Mouse (Mus musculus) macrophage (primary cell): Measurements from ENCODE around the gene Crebzf. TPM values are rescaled to one million over a fixed set of nuclear protein-coding genes. Genes with fewer than 3 reads are reported as not detected.

ENCODE experiments used
- H3K27ac ChIP-seq: fragments of 350-480 bp; formaldehyde crosslinking; 2 replicates; pipeline ENCODE4 v1.9.0; 2021
- H3K36me3 ChIP-seq: fragments of 350-480 bp; formaldehyde crosslinking; 2 replicates; pipeline ENCODE4 v1.9.0; 2021; ENCODE audit errors: inconsistent target
- H3K4me3 ChIP-seq: fragments of 350-480 bp; formaldehyde crosslinking; 2 replicates; pipeline ENCODE4 v1.9.0; 2021; ENCODE audit errors: inconsistent target
- H3K79me2 ChIP-seq: fragments of 350-480 bp; formaldehyde crosslinking; 2 replicates; pipeline ENCODE4 v1.9.0; 2021; ENCODE audit errors: inconsistent target
- WGBS: methylation state at CpG from one replicate; pipeline ENCODE4 v1.1.7; 2026; ENCODE audit warnings: inconsistent platforms; ENCODE audit not compliant: missing documents; 5-methylcytosine and 5-hydroxymethylcytosine counted together
- polyA plus RNA-seq: library from polyadenylated mRNA; stranded (reverse); fragments of 250-400 nt; gene quantifications from 3 replicates; pipeline ENCODE4 v1.2.4, GENCODE M21; 2018; ENCODE audit warnings: inconsistent platforms

Crebzf gene
- polyA plus RNA-seq, 1 experiment from 2014 or later, result 19.9 TPM

DNA sequence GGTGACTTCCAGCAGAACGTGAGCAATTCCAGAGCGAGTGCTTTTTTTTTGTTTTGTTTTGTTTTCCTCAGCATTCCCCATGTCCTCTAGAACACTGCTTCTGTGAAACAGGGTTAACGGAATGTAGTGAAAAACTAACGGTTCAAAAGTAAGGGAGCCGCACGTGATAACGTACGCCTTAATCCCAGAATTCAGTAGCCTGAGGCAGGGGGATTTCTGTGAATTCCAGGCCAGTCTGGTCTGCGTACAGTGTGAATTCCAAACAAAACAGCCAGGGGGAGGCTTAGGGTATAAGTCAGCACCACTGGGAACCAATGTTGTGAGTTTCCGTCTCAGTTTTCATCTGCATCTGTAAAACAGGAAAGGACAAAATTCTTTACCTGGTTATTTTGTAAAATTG, 15.0 kb downstream of the Crebzf start:
- Histone ChIP-seq H3K27ac (peak overlapping the region; percentile 82), H3K79me2 (peaks cover 37% of the 10 kb centered on the region), H3K4me3 (peak overlapping the region; percentile 83), H3K36me3 (no peaks in the 10 kb centered on the region)
- 4% methylated on average over 10 of the region's 10 CpGs for WGBS

DNA sequence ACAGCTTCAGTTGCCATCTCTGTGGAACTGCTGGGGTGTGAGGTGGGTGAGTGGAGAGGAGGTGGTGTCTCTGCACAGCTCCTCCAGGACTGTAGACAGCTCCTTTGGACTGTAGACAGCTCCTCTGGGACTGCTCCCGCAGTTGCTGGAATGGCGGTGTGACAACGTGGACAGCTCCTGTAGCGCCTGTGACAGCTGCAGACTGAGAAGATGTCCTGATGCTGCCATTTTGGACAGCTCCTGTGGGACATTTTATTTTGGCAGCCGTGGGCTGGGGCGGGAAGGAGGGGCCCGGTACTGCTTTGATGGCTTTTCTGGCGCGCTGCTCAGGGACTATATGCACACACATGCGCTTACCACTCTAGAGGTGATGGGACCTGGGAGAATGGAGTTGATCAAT, 17.8 kb downstream of the Crebzf start:
- no peaks in the 10 kb centered on the region for H3K36me3 ChIP-seq
- H3K4me3 ChIP-seq, result no peak overlapping the region
- WGBS, result 78% methylated on average over 10 of the region's 10 CpGs
- H3K79me2 ChIP-seq, result peaks cover 16% of the 10 kb centered on the region
- no peak overlapping the region for H3K27ac ChIP-seq

DNA sequence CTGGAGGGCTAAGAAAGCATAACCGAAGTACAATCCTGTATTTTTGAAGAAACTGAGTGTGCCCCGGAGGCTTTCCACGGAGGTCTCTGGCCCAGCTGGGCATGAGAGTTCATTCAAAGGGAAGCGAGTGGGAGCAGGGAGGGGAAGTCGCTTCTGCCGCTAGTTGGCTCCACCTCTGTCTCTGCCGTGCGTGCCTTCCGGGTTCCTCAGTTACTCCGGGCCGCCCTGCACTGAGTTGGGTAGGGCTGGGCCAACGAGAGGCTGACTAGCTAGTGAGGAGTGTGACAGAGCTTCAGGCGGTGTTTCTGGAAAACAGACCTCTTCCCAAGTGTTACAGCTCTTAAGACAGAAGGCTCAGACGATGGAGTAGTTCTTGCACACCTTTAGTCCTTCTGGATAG, 18.4 kb downstream of the Crebzf start:
- H3K79me2 ChIP-seq, result peaks cover 10% of the 10 kb centered on the region
- 21% methylated on average over 13 of the region's 14 CpGs for WGBS
- no peak overlapping the region for H3K4me3 ChIP-seq

DNA sequence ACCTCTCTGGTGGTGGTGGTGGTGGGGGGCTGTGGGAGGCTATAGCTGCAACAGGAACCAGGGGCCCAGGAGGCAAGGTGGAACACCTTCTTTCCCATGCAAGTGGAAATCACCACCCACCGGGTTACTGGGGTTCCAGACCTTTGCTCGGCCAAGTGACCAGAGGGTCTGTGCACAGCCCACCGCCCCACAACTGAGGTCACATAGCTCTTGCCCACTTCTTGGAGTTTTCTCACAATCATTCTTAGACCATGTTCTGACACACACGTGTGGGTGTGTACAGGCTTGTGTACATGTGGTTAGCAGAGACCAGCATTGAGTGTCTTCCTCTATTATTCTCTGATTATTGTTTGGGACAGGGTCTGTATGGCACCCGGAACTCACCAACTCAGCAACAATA, 18.9 kb downstream of the Crebzf start:
- Histone ChIP-seq H3K79me2 (peaks cover 5% of the 10 kb centered on the region), H3K4me3 (no peak overlapping the region), H3K27ac (no peak overlapping the region), H3K36me3 (no peaks in the 10 kb centered on the region)
- 100% methylated on average over 2 of the region's 5 CpGs for WGBS

More for the DNA sequence above, 18.4 kb downstream of the Crebzf start:
- no peaks in the 10 kb centered on the region for H3K36me3 ChIP-seq
- no peak overlapping the region for H3K27ac ChIP-seq

DNA sequence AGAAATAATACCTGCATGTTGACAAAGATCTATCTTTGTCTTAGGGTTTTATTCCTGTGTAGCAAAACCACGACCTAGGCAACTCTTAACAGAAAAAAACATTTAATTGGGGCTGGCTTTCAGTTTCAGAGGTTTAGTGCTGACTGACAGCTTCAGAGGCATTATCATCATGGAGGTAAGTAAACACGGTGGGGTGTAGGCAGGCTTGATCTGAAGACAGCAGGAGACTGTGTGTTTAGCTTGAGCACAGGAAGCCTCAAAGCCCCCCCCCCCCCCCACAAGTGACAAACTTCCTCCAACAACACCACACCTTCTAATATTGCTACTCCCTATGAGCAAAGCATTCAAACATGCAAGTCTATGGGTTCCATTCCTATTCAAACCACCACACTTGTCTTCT, 31.0 kb downstream of the Crebzf start:
- peaks cover 42% of the 10 kb centered on the region for H3K79me2 ChIP-seq
- H3K36me3 ChIP-seq, result peaks cover 19% of the 10 kb centered on the region; the same call in 1 of the 2 replicates
- no peak overlapping the region for H3K4me3 ChIP-seq
- no peak overlapping the region for H3K27ac ChIP-seq
- 26% methylated on average over 2 of the region's 2 CpGs for WGBS

DNA sequence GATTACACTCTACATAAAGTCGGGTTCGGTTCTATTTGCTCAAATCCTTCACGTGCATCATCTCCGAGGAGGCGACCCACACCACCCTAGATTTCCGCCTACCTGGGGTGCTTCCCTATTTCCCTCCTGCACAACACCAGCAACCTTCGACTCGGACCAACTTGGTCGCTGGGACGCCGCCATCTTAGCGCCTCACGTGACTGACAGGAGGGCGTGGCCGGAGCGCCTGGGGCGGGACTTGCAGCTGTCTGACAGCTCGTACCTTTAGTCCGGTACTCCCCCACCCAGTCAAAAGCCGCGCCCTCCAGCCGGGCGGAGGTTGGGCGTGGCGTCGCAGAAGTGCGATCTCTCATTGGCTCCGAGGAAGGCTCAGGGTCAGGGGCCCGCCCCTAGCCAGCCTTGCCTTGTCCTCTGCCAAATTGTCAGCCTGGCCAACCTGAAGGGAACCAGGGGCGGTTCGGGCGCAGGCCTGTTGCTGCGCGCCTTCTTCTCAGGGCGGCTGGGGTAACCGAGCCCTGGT, 33.3 kb downstream of the Crebzf start, which contains the start of gene Tmem126b:
TSS of gene Tmem126b (minus strand) at position 209 of the 520 bp plus-strand sequence.
- Histone ChIP-seq H3K4me3 (peak within 1 kb of the TSS; percentile 89), H3K36me3 (peaks cover 3% of the 10 kb centered on the region; the same call in 1 of the 2 replicates), H3K79me2 (peaks cover 42% of the 10 kb centered on the region), H3K27ac (peak within 1 kb of the TSS; percentile 89)
- under 1% methylated on average over 34 of the region's 36 CpGs for WGBS

DNA sequence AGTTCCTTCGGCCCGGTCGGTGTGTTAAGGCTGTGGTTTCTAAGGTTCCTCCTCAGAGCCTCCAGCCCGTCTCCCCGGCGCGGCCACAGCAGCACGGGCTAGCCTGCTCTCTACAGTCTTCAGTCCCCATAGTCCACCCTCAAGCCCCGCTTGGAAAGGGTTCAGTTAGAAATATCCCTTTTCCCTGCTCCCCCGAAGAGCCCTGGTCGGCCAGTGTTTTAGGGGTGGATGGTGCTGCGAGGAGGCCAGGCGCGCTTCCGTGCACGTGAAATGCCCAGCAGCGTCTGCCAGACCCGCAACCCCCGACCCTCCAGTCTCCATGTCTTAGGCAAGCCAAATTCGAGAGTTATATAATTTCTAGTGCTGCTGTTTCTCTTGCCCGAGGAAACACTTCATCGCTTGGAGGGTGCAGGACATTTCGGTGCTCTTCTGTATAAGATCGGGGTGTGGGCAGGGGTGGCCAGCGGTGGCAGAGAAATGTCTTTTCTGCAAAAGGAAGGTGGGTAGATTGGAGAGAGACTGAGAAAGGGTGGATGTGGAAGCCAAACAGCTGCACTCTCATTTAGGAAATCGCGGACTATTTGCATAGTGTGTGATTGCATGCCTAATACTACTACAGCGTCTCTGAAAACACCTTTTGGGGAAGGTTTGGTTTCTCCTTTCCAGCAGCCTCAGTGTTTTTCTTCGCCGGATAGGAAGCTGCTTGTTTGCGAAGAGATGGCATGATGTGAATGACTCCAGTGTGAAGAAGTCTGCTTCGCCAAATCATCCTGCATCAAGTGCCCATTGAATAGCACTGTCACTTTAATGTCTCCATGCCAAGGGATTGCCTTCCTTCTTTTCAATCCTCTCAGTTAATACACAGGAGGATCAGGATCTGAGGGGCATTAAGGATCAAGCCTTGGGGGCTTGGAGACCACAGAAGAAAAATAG, 34.0 kb downstream of the Crebzf start, which contains the start of gene Dlg2:
TSS of gene Dlg2 (plus strand) at position 360 of the 933 bp plus-strand sequence.
- peak within 1 kb of the TSS; percentile 89 for H3K27ac ChIP-seq
- H3K79me2 ChIP-seq, result peaks cover 36% of the 10 kb centered on the region
- H3K36me3 ChIP-seq, result no peaks in the 10 kb centered on the region; the same call in 1 of the 2 replicates
- 2% methylated on average over 32 of the region's 32 CpGs for WGBS
- peak within 1 kb of the TSS; percentile 89 for H3K4me3 ChIP-seq

DNA sequence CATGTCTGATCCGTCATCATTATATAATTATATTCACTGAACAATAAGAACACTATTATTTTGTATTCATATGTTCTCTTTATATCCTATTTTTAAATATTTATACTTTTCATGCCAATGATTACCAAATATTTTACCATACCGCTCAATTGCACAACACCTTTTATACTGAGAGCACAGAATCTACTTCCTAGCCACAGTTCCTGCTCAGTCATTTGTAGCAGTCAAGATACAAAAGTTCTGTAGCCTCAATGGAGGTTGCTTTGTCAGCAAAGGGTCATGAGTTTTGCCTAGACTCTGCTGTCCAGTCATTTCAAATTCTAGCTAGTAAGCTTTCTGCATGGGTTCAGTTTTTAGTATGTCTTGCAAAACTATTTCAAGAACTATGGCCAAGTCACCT, 40.1 kb downstream of the Crebzf start:
- WGBS, result 78% methylated on average over 2 of the region's 2 CpGs
- H3K4me3 ChIP-seq, result no peak overlapping the region
- H3K36me3 ChIP-seq, result no peaks in the 10 kb centered on the region
- no peaks in the 10 kb centered on the region for H3K79me2 ChIP-seq
- peak overlapping the region; percentile 38 for H3K27ac ChIP-seq

Other genes with a start within 250 kb of the Crebzf start
- not detected in 3 replicates for gene Ccdc83, start 177.0 kb upstream of the Crebzf start, polyA plus RNA-seq
- 0.11 TPM in 1 of 3 replicates, not detected in the others for gene Sytl2, start 140.5 kb upstream of the Crebzf start, polyA plus RNA-seq
- 0.20 to 0.35 TPM in 2 of 3 replicates, not detected in the other for gene Ccdc89, start 16.2 kb upstream of the Crebzf start, polyA plus RNA-seq
- gene Tmem126a, start 14.5 kb downstream of the Crebzf start, polyA plus RNA-seq, result 51.6 to 90.6 TPM (median 59.9 TPM) in 3 replicates
- gene Tmem126b, start 33.3 kb downstream of the Crebzf start, polyA plus RNA-seq, result 33.9 to 61.1 TPM (median 48.0 TPM) in 3 replicates
- gene Dlg2, start 33.9 kb downstream of the Crebzf start, polyA plus RNA-seq, result 0.13 to 0.41 TPM (median 0.18 TPM) in 3 replicates